Mouse (Mus musculus): ENCODE results near the gene Fpr-rs4.
"Not testable (repeated sequence)": the region's sequence is repeated elsewhere in the genome, so short reads cannot be mapped to it uniquely, and the experiment has no call there.

The Fpr-rs4 gene
- long read RNA-seq, experiment 1, result 0 reads
- long read RNA-seq, experiment 2, result 0 reads

DNA sequence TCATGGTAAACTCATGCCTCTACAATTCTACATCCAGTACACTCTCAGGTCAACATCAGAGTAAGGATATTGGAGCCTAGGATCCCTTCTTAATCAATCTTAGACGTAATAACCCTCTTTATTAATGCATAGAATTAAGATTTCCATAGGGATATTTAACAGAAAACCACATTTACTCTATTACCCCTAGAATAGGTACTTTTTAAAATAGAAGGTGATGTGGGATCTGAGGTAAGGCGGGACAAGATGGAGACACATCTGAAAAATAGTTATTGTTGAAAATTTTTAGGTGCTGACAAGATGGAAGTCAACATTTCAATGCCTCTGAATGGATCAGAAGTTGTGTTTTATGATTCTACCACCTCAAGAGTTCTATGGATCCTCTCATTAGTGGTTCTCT lies at the start of gene Fpr-rs4:
Gene Fpr-rs4 (plus strand): TSS at position 301 of the 400 bp plus-strand sequence.
- intact Hi-C loops (cut with DNase I), result no loop called here

DNA sequence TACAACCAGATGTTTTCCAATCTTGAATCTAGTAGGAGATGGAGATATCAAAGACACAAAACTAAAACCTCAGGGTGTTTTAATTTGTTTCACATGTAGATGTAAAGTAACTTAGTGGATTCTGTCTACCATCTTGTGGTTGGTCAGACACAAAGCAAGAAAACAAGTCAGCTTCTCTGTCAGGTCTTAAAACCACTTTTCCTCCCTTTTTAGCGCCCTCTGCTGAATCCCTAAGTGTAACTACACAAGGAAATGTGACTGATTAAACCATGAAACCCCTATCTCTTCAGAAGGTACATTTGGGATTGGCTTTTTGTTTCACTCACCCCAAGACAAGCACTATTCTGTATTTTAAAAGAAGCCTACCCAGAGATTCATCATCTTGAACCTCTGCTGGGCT lies 48.1 kb upstream of the Fpr-rs4 start:
- intact Hi-C loops (cut with DNase I), result no loop called here

GRCm38 (mm10) chr17:17981232-17981631 lies 40.3 kb upstream of the Fpr-rs4 start:
- intact Hi-C loops (cut with DNase I), result not testable (repeated sequence)

- intact Hi-C loops (cut with DNase I), result no loop called here
Measured at GRCm38 (mm10) chr17:18004752-18005151, 16.8 kb upstream of the Fpr-rs4 start.

GRCm38 (mm10) chr17:18049124-18049523 lies 27.6 kb downstream of the Fpr-rs4 start, which contains the start of gene Vmn2r124:
Gene Vmn2r124 (plus strand): TSS chr17:18049424.
- intact Hi-C loops (cut with DNase I), result no loop called here
